Mouse (Mus musculus): ENCODE measurements around the gene Hist1h4j.
"Not testable (repeated sequence)": the region's sequence is repeated elsewhere in the genome, so short reads cannot be mapped to it uniquely, and the experiment has no call there.

Hist1h4j gene

GRCm38 (mm10) chr13:21722373-21722925, 12.4 kb upstream of the Hist1h4j start:
- in situ Hi-C loops (cut with MseI, MboI), result loop anchor here in 1 of 2 experiments (25.0 kb wide), 1 partner anchor 315 kb away; the partner anchor contains the start of genes Hist1h2ag, Hist1h2ah, Hist1h2bj and Hist1h2bk

- in situ Hi-C loops (cut with MseI, MboI), result loop anchor here in 1 of 2 experiments (25.0 kb wide), 1 partner anchor 314 kb away; the partner anchor contains the start of genes Hist1h2ag, Hist1h2ah, Hist1h2bj and Hist1h2bk
These were observed 11.6 kb upstream of the Hist1h4j start for GRCm38 (mm10) chr13:21722993-21723836.

GRCm38 (mm10) chr13:21727948-21728572, 6.8 kb upstream of the Hist1h4j start:
- in situ Hi-C loops (cut with MseI, MboI), result no loop called here

GRCm38 (mm10) chr13:21729544-21729943, 5.3 kb upstream of the Hist1h4j start:
- in situ Hi-C loops (cut with MseI, MboI), result no loop called here

GRCm38 (mm10) chr13:21733466-21733865, 1.4 kb upstream of the Hist1h4j start:
- in situ Hi-C loops (cut with MseI, MboI), result no loop called here

- in situ Hi-C loops (cut with MseI, MboI), result no loop called here
These were observed 606 bp upstream of the Hist1h4j start for GRCm38 (mm10) chr13:21734010-21734905.

- in situ Hi-C loops (cut with MseI, MboI), result no loop called here
These were observed 10.1 kb downstream of the Hist1h4j start for GRCm38 (mm10) chr13:21745006-21745405.

GRCm38 (mm10) chr13:21749387-21750158, 14.7 kb downstream of the Hist1h4j start:
- in situ Hi-C loops (cut with MseI, MboI), result no loop called here

GRCm38 (mm10) chr13:21750159-21751017, 15.5 kb downstream of the Hist1h4j start, which contains the start of gene Hist1h4k:
Hist1h4k (minus strand) TSS chr13:21750505.
- in situ Hi-C loops (cut with MseI, MboI), result not testable (repeated sequence)

GRCm38 (mm10) chr13:21751417-21751816, 16.6 kb downstream of the Hist1h4j start:
- in situ Hi-C loops (cut with MseI, MboI), result no loop called here

GRCm38 (mm10) chr13:21751827-21752226, 17.0 kb downstream of the Hist1h4j start:
- in situ Hi-C loops (cut with MseI, MboI), result no loop called here

GRCm38 (mm10) chr13:21752356-21752755, 17.5 kb downstream of the Hist1h4j start:
- in situ Hi-C loops (cut with MseI, MboI), result no loop called here

GRCm38 (mm10) chr13:21753051-21753523, 18.2 kb downstream of the Hist1h4j start:
- in situ Hi-C loops (cut with MseI, MboI), result no loop called here

- in situ Hi-C loops (cut with MseI, MboI), result not testable (repeated sequence)
These were observed 18.8 kb downstream of the Hist1h4j start, which contains the start of the genes Hist1h2ak and Hist1h2bn for GRCm38 (mm10) chr13:21753524-21754285. Hist1h2ak (minus strand) TSS chr13:21753827. Hist1h2bn (plus strand) TSS chr13:21754123.

- in situ Hi-C loops (cut with MseI, MboI), result not testable (repeated sequence)
These were observed 19.6 kb downstream of the Hist1h4j start for GRCm38 (mm10) chr13:21754294-21755001.

GRCm38 (mm10) chr13:21755707-21756106, 20.8 kb downstream of the Hist1h4j start:
- in situ Hi-C loops (cut with MseI, MboI), result no loop called here

All from mouse trophoblast stem cell (cell line).